Mouse (Mus musculus) myocyte (in vitro differentiated cells): ENCODE measurements around the gene Cisd1.

ENCODE experiments used
- CEBPB ChIP-seq: IDR thresholded peaks from 2 replicates; pipeline ENCODE4 v1.6.1; 2011; ENCODE audit warnings: mild to moderate bottlenecking, moderate library complexity; ENCODE audit not compliant: poor library complexity, insufficient read depth, severe bottlenecking
- E2F4 ChIP-seq: IDR thresholded peaks from one replicate; pipeline ENCODE4 v1.6.1; 2011; ENCODE audit warnings: mild to moderate bottlenecking, control low read depth, moderate library complexity; ENCODE audit not compliant: insufficient read depth
- MAX ChIP-seq: IDR thresholded peaks from one replicate; pipeline ENCODE4 v1.6.1; 2011; ENCODE audit warnings: low read depth, mild to moderate bottlenecking, control low read depth
- MYOD1 ChIP-seq, 3 experiments: IDR thresholded peaks; one replicate each; pipeline ENCODE4 v1.6.1; 2011; ENCODE audit warnings: control low read depth in 2 of 3, low read depth in 2 of 3, mild to moderate bottlenecking in 2 of 3, moderate library complexity in 1 of 3; ENCODE audit not compliant: insufficient read length in 2 of 3, control insufficient read depth in 1 of 3
- POLR2A ChIP-seq: IDR thresholded peaks from one replicate; pipeline ENCODE4 v1.6.1; 2011; ENCODE audit warnings: low read depth, mild to moderate bottlenecking, control low read depth, moderate library complexity; ENCODE audit not compliant: insufficient read length
- POLR2AphosphoS2 ChIP-seq: IDR thresholded peaks from one replicate; pipeline ENCODE4 v1.6.1; 2011; ENCODE audit warnings: low read depth, control low read depth; ENCODE audit not compliant: insufficient read length
- REST ChIP-seq: IDR thresholded peaks from one replicate; pipeline ENCODE4 v1.6.1; 2011; ENCODE audit warnings: mild to moderate bottlenecking, control low read depth, moderate library complexity; ENCODE audit not compliant: insufficient read depth, insufficient read length
- TCF12 ChIP-seq: IDR thresholded peaks from one replicate; pipeline ENCODE4 v1.6.1; 2011; ENCODE audit warnings: mild to moderate bottlenecking, control low read depth; ENCODE audit not compliant: poor library complexity, insufficient read depth, severe bottlenecking
- USF1 ChIP-seq: IDR thresholded peaks from one replicate; pipeline ENCODE4 v1.6.1; 2011; ENCODE audit warnings: low read depth, mild to moderate bottlenecking, control low read depth, moderate library complexity

- TF ChIP-seq POLR2A (no peak), CEBPB (no peak), POLR2AphosphoS2 (no peak), USF1 (no peak), MYOD1 (IDR thresholded peaks at IDR 0.05; ENCODE audit: control insufficient read depth in 1 of 3, insufficient read length in 2 of 3, low read depth in 2 of 3) (no peak), E2F4 (no peak), MAX (no peak), TCF12 (no peak), REST (no peak)
Observed at GRCm38 (mm10) chr10:71326789-71327188, 18.0 kb downstream of the Cisd1 start.
